Mouse (Mus musculus): ENCODE results near the gene Brf1. TPM values are rescaled to one million over a fixed set of nuclear protein-coding genes. Genes with fewer than 3 reads are reported as not detected.

The Brf1 gene
- total RNA-seq, 4 experiments from 2014 or later: 22.9 to 28.1 (median 24.6) TPM

- no peak for DNase-seq (ENCODE audit: low spot score)
These were observed 60.3 kb downstream of the Brf1 start for GRCm38 (mm10) chr12:112940238-112940637.

GRCm38 (mm10) chr12:112938873-112939565 lies 61.5 kb downstream of the Brf1 start:
- DNase-seq (ENCODE audit: low spot score): no peak

- DNase-seq (ENCODE audit: low spot score): no peak
These were observed 62.1 kb downstream of the Brf1 start for GRCm38 (mm10) chr12:112938366-112938765.

GRCm38 (mm10) chr12:112937906-112938305 lies 62.6 kb downstream of the Brf1 start:
- no peak for DNase-seq (ENCODE audit: low spot score)

GRCm38 (mm10) chr12:112932647-112933046 lies 67.9 kb downstream of the Brf1 start:
- DNase-seq (ENCODE audit: low spot score): no peak

- DNase-seq (ENCODE audit: low spot score): peak; percentile 61
These were observed 70.7 kb downstream of the Brf1 start, which contains the start of gene Jag2 for GRCm38 (mm10) chr12:112929562-112930352. TSS of gene Jag2 (minus strand) at chr12:112929776.

GRCm38 (mm10) chr12:112928401-112929241 lies 71.9 kb downstream of the Brf1 start:
- no peak for DNase-seq (ENCODE audit: low spot score)

GRCm38 (mm10) chr12:112927265-112927664 lies 73.2 kb downstream of the Brf1 start:
- DNase-seq (ENCODE audit: low spot score): no peak

GRCm38 (mm10) chr12:112925950-112926349 lies 74.6 kb downstream of the Brf1 start:
- DNase-seq (ENCODE audit: low spot score): no peak

GRCm38 (mm10) chr12:112922541-112922940 lies 78.0 kb downstream of the Brf1 start:
- no peak for DNase-seq (ENCODE audit: low spot score)

- no peak for DNase-seq (ENCODE audit: low spot score)
These were observed 79.0 kb downstream of the Brf1 start for GRCm38 (mm10) chr12:112921518-112921917.

- peak; percentile 53 for DNase-seq (ENCODE audit: low spot score)
These were observed 82.6 kb downstream of the Brf1 start for GRCm38 (mm10) chr12:112917906-112918305.

GRCm38 (mm10) chr12:112917486-112917885 lies 83.0 kb downstream of the Brf1 start:
- DNase-seq (ENCODE audit: low spot score): peak; percentile 63

- DNase-seq (ENCODE audit: low spot score): peak; percentile 73
These were observed 83.7 kb downstream of the Brf1 start for GRCm38 (mm10) chr12:112916698-112917400.

GRCm38 (mm10) chr12:112915587-112915986 lies 84.9 kb downstream of the Brf1 start:
- DNase-seq (ENCODE audit: low spot score): no peak

GRCm38 (mm10) chr12:112914527-112914926 lies 86.0 kb downstream of the Brf1 start:
- DNase-seq (ENCODE audit: low spot score): peak; percentile 47

- no peak for DNase-seq (ENCODE audit: low spot score)
These were observed 87.4 kb downstream of the Brf1 start for GRCm38 (mm10) chr12:112912951-112913745.

- no peak for DNase-seq (ENCODE audit: low spot score)
These were observed 88.8 kb downstream of the Brf1 start for GRCm38 (mm10) chr12:112911701-112912100.

Measured in heart, adult 8-10 months (tissue).